Mouse (Mus musculus): ENCODE data around the gene Rhbdd1.

DNA sequence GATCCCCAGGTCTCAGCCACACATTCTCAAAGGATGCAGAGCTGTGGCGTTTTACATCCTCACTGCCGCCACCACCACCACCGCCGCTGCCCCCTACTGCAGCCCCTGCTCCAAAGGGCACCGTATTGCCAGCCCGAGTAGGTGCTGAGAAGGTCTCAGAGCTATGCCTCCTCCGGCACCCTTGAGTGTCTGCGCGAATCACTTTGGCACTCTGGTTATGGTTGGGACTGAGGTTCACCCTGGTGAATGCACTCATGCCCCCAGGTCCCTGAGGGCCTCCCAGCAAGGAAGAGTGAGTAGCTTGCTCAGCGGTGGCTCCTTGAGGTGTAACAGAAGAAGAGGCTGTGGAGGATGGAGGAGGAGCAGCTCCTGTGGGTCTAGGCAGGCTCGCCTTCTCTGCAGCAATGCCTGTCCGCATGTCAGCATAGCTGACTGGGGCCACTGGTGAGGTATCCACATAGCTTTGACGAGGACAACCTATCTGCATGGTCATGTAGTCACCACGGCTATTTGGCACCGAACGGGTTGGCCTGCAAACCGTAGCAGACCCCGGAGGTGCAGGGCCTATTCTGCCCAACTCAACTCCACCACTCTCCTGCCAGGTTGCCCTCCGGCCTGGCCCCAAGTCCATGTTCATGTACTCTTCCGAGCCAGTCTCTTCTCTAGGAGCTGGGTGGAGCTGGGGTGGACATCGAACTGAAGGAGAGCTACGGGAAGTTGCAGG, 29.0 kb upstream of the Rhbdd1 start:
- TF ChIP-seq CTCF (IDR thresholded peaks at IDR 0.05; ENCODE audit: insufficient read depth, low read depth, low read length), result no peak
- no peak for TF ChIP-seq POLR2A (IDR thresholded peaks at IDR 0.05; ENCODE audit: insufficient read depth, low read depth, low read length)
